Mouse (Mus musculus) CH12.LX (cell line): ENCODE measurements around the gene Kifap3. TPM values are rescaled to one million over a fixed set of nuclear protein-coding genes. Genes with fewer than 3 reads are reported as not detected.

ENCODE experiments used
- DNase-seq: peaks from one replicate; pipeline ENCODE4 v3.0.0-alpha.2; 2013; ENCODE audit errors: extremely low read depth
- H3K27ac ChIP-seq: 2 replicates; pipeline ENCODE4 v1.5.1; 2012; ENCODE audit warnings: low read depth, mild to moderate bottlenecking, control low read depth, moderate library complexity; ENCODE audit not compliant: insufficient read depth
- H3K27me3 ChIP-seq: replicated peaks from 2 replicates; pipeline ENCODE3; 2012; ENCODE audit warnings: inconsistent platforms
- H3K36me3 ChIP-seq, 2 experiments: replicated peaks in 1 of 2; 2 replicates each; pipeline versions ENCODE3 to v1.6.1; 2012; ENCODE audit warnings: inconsistent platforms in 1 of 2, low read length in 1 of 2, mild to moderate bottlenecking in 1 of 2, mixed read lengths in 1 of 2, moderate library complexity in 1 of 2; ENCODE audit not compliant: control insufficient read depth in 1 of 2, insufficient read depth in 1 of 2
- H3K4me1 ChIP-seq, 2 experiments: 2 replicates each; pipeline ENCODE4 v1.6.1; 2012; ENCODE audit warnings: inconsistent platforms in 1 of 2, moderate library complexity in 1 of 2; ENCODE audit not compliant: insufficient read depth in 2 of 2, control insufficient read depth in 1 of 2
- H3K4me2 ChIP-seq: 2 replicates; pipeline ENCODE4 v1.6.1; 2012; ENCODE audit warnings: low read depth, mild to moderate bottlenecking, control low read depth; ENCODE audit not compliant: poor library complexity, insufficient read depth, severe bottlenecking
- H3K4me3 ChIP-seq, 3 experiments: fragments of 150-350 bp in 1 of 3; sonication (generic) in 1 of 3; replicated peaks in 1 of 3; 2 replicates each; pipeline versions ENCODE3 to v1.5.1; 2011 to 2012; ENCODE audit warnings: low read depth in 2 of 3, low read length in 2 of 3, mild to moderate bottlenecking in 2 of 3, moderate library complexity in 2 of 3, control low read depth in 1 of 3, improper control_type of control experiment in 1 of 3, inconsistent platforms in 1 of 3, mixed read lengths in 1 of 3; ENCODE audit not compliant: poor library complexity in 1 of 3
- H3K79me2 ChIP-seq: replicated peaks from 2 replicates; pipeline ENCODE4 v1.6.1; 2012; ENCODE audit warnings: mild to moderate bottlenecking, moderate library complexity; ENCODE audit not compliant: control insufficient read depth, poor library complexity, insufficient read depth, severe bottlenecking; ENCODE audit errors: extremely low read depth
- H3K9ac ChIP-seq: 2 replicates; pipeline ENCODE4 v1.6.1; 2012; ENCODE audit warnings: low read depth, mild to moderate bottlenecking, control low read depth, moderate library complexity; ENCODE audit not compliant: insufficient read depth
- H3K9me3 ChIP-seq: replicated peaks from 2 replicates; pipeline ENCODE3; 2012; ENCODE audit warnings: low read length, inconsistent platforms, mixed read lengths
- E2F4 ChIP-seq: IDR thresholded peaks from 2 replicates; pipeline ENCODE4 v1.6.1; 2011; ENCODE audit warnings: low read depth, low read length, improper control_type of control experiment; ENCODE audit not compliant: insufficient replicate concordance
- ETS1 ChIP-seq: conservative IDR thresholded peaks from 2 replicates; pipeline ENCODE4 v1.6.1; 2012; ENCODE audit warnings: low read depth, mild to moderate bottlenecking, inconsistent platforms, low read length, improper control_type of control experiment, moderate library complexity
- HCFC1 ChIP-seq: IDR thresholded peaks from 2 replicates; pipeline ENCODE4 v1.6.1; 2012; ENCODE audit warnings: low read depth, mild to moderate bottlenecking, inconsistent platforms, low read length, improper control_type of control experiment
- JUN ChIP-seq: IDR thresholded peaks from 2 replicates; pipeline ENCODE4 v1.6.1; 2011; ENCODE audit warnings: low read depth, mild to moderate bottlenecking, low read length, improper control_type of control experiment, moderate library complexity; ENCODE audit not compliant: insufficient read depth
- JUND ChIP-seq: conservative IDR thresholded peaks from 2 replicates; pipeline ENCODE4 v1.6.1; 2011; ENCODE audit warnings: low read depth, low read length, improper control_type of control experiment
- KAT2A ChIP-seq: IDR thresholded peaks from 2 replicates; pipeline ENCODE4 v1.6.1; 2012; ENCODE audit warnings: low read length, improper control_type of control experiment, inconsistent platforms; ENCODE audit not compliant: insufficient replicate concordance
- MAZ ChIP-seq: IDR thresholded peaks from 2 replicates; pipeline ENCODE4 v1.6.1; 2012; ENCODE audit warnings: low read depth, mild to moderate bottlenecking, inconsistent platforms, low read length, improper control_type of control experiment, moderate library complexity
- MYC ChIP-seq: IDR thresholded peaks from 2 replicates; pipeline ENCODE4 v1.6.1; 2011; ENCODE audit warnings: low read depth, mild to moderate bottlenecking, improper control_type of control experiment, low read length
- SIN3A ChIP-seq: IDR thresholded peaks from 2 replicates; pipeline ENCODE4 v1.6.1; 2012; ENCODE audit warnings: low read length, improper control_type of control experiment, inconsistent platforms
- USF2 ChIP-seq: conservative IDR thresholded peaks from 2 replicates; pipeline ENCODE4 v1.6.1; 2011; ENCODE audit warnings: low read depth, low read length, improper control_type of control experiment
- ZC3H11A ChIP-seq: IDR thresholded peaks from 2 replicates; pipeline ENCODE4 v1.6.1; 2012; ENCODE audit warnings: low read depth, mild to moderate bottlenecking, inconsistent platforms, low read length, improper control_type of control experiment
- ZKSCAN1 ChIP-seq: IDR thresholded peaks from 2 replicates; pipeline ENCODE4 v1.6.1; 2012; ENCODE audit warnings: low read depth, inconsistent platforms, low read length, improper control_type of control experiment, borderline replicate concordance
- dilution Hi-C: fragments of 300-500 bp; cut with MboI; formaldehyde crosslinking; loops from 2 replicates; pipeline ENCODE4 v1.14.3; 2020; ENCODE audit warnings: low sequenced_read_pairs; ENCODE audit not compliant: extremely low pct_unique_long_range_greater_than_20kb, extremely low pct_ligation_motif_present
- in situ Hi-C: fragments of 300-500 bp; cut with MboI; formaldehyde crosslinking; loops from 3 replicates; pipeline ENCODE4 v1.14.3; 2019; ENCODE audit warnings: low sequenced_read_pairs, low pct_ligation_motif_present, low pct_unique_long_range_greater_than_20kb, mixed read lengths
- polyA plus RNA-seq: library from polyadenylated mRNA; unstranded; fragments of >175 nt; gene quantifications from 2 replicates; pipeline ENCODE4 v1.2.1, GENCODE M21; 2012; ENCODE audit warnings: low read depth; ENCODE audit not compliant: insufficient read length
- total RNA-seq, 2 experiments: library from RNA; depleted of rRNA; stranded (reverse); fragments of 300-350 nt in 1 of 2; fragments of >200 nt in 1 of 2; gene quantifications; 2 replicates each; pipeline ENCODE4 v1.2.3; 2012 to 2014

Kifap3 gene
- total and polyA plus RNA-seq, 3 experiments: 0.08 to 0.10 TPM; not detected in 1

DNA sequence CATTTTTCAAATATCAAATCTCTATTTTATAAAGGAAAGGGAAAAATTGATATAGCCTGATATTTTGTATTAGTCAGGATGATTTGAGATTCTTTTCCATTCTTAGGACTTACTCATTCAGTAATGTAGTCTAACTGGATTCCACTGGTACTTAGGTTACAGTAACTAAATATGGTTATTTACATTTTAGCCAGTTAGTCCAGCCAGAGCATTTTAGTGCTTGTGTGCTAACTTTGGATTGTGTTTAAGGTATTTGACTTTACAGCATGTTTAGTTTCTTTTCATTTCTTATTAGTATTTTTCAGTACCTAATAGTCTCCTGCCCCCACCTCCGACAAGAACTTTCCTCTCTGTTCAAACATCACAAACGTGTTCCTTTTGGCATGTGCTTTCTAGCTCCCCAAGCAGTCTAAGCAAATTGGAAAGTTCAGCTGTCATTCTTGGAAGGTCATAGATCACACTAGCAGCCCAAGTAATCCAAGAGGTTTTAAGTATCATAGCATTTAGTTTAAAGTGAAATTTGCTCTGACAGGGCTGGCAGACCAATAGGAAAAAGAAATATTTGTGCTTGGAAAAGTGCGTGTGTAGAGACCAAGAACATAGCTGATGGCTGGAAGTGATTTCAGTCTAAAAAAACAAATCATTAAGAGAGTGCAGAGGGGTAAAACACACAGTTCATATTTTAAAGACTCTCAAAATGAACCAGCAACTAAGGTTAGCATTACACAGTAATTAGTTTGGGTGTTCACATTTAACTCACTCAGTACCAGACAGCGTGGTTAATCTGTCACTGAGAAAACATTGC lies 127.8 kb downstream of the Kifap3 start:
- Histone ChIP-seq H3K27ac (no peak overlapping the region), H3K4me2 (no peak overlapping the region), H3K4me1 (peaks cover 2 to 8% of the 10 kb centered on the region in 2 experiments; a peak in 3 of 4 replicates), H3K9me3 (no peaks in the 10 kb centered on the region), H3K36me3 (no peaks in the 10 kb centered on the region), H3K79me2 (no peaks in the 10 kb centered on the region), H3K4me3 (no peak overlapping the region), H3K9ac (no peak overlapping the region), H3K27me3 (no peaks in the 10 kb centered on the region)
- TF ChIP-seq JUND (no peak), KAT2A (no peak), MAZ (no peak), JUN (no peak)
- dilution Hi-C loops (no loop called here), in situ Hi-C loops (no loop called here)
- no peak for DNase-seq

DNA sequence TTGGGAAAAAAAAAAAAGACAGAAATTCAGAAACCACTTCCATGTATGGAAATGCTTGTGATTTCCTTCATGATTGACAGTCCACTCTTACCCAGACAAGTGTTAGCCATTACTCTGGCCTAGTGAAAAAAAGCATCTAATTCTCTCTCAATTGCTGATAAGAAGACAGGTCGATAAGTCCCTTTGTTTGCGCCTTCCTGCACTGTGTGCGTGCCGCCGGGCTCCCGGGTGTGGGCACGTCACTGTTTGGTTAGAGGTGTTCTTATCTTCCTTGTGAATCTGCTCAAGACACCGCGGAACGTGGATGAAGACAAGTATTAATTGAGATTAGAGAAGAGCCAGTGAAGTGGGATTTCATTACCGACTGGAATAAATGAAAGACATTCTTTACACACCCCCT lies 129.0 kb downstream of the Kifap3 start:
- Histone ChIP-seq H3K9ac (no peak overlapping the region), H3K4me3 (no peak overlapping the region), H3K36me3 (no peaks in the 10 kb centered on the region), H3K79me2 (no peaks in the 10 kb centered on the region), H3K9me3 (no peaks in the 10 kb centered on the region), H3K27ac (no peak overlapping the region)
- no peak for TF ChIP-seq USF2
- no peak for TF ChIP-seq HCFC1
- no peak for TF ChIP-seq SIN3A
- no peak for TF ChIP-seq ZC3H11A
- no peak for TF ChIP-seq JUND
- TF ChIP-seq E2F4: no peak
- TF ChIP-seq MYC: no peak
- TF ChIP-seq ZKSCAN1: no peak
- no peak for TF ChIP-seq ETS1
- TF ChIP-seq, all 38 proteins: peak for 0
- in situ Hi-C loops: no loop called here
- DNase-seq: no peak
- no peaks in the 10 kb centered on the region for H3K27me3 ChIP-seq
- dilution Hi-C loops: no loop called here
- H3K4me2 ChIP-seq: no peak overlapping the region
- H3K4me1 ChIP-seq: peaks cover 2 to 8% of the 10 kb centered on the region in 2 experiments; a peak in 3 of 4 replicates
